Mouse (Mus musculus) liver, embryonic 12.5 days (tissue): Measurements from ENCODE around the gene Efcab6. TPM values are rescaled to one million over a fixed set of nuclear protein-coding genes. Genes with fewer than 3 reads are reported as not detected.

Experiments used
- ATAC-seq: fragments of 200-750 bp; cut with Nextera tagmentation; 2 replicates; pipeline ENCODE4 v1.8.0; 2017; ENCODE audit warnings: moderate number of reproducible peaks, mild to moderate bottlenecking, moderate library complexity
- H3K27ac ChIP-seq: fragments of 300-500 bp; sonication (generic); 2 replicates; pipeline ENCODE4 v1.5.1; 2016; ENCODE audit warnings: mild to moderate bottlenecking
- H3K27me3 ChIP-seq: fragments of 300-500 bp; sonication (generic); replicated peaks from 2 replicates; pipeline ENCODE4 v1.6.1; 2016; ENCODE audit warnings: mild to moderate bottlenecking, moderate library complexity
- H3K36me3 ChIP-seq: fragments of 300-500 bp; sonication (generic); 2 replicates; pipeline ENCODE4 v1.6.1; 2016; ENCODE audit warnings: mild to moderate bottlenecking, moderate library complexity
- H3K4me1 ChIP-seq: fragments of 300-500 bp; sonication (generic); 2 replicates; pipeline ENCODE4 v1.6.1; 2016
- H3K4me2 ChIP-seq: fragments of 300-500 bp; sonication (generic); 2 replicates; pipeline ENCODE4 v1.6.1; 2016; ENCODE audit warnings: mild to moderate bottlenecking, moderate library complexity
- H3K4me3 ChIP-seq: fragments of 300-500 bp; sonication (generic); 2 replicates; pipeline ENCODE4 v1.5.1; 2016; ENCODE audit warnings: mild to moderate bottlenecking, moderate library complexity
- H3K9ac ChIP-seq: fragments of 300-500 bp; sonication (generic); 2 replicates; pipeline ENCODE4 v1.6.1; 2016; ENCODE audit warnings: mild to moderate bottlenecking, moderate library complexity
- H3K9me3 ChIP-seq: fragments of 300-500 bp; sonication (generic); replicated peaks from 2 replicates; pipeline ENCODE4 v1.6.1; 2016; ENCODE audit warnings: mild to moderate bottlenecking, moderate library complexity
- WGBS: fragments of 180-500 bp; shearing (Covaris S2); methylation state at CpG from one replicate; pipeline ENCODE4 v1.1.7; 2016; ENCODE audit not compliant: insufficient replicate concordance; 5-methylcytosine and 5-hydroxymethylcytosine counted together
- polyA plus RNA-seq: library from polyadenylated mRNA; unstranded; fragments of >200 nt; fragmentation: Nextera tagmentation; extraction: Ambion mirVana; gene quantifications from 2 replicates; pipeline ENCODE4 v1.2.1, GENCODE M21; 2016

The Efcab6 gene
- polyA plus RNA-seq, 1 experiment from 2014 or later = not detected

GRCm38 (mm10) chr15:83853400-83853811, 211.8 kb downstream of the Efcab6 start:
- WGBS = 53% methylated on average over 5 of the region's 5 CpGs
- no peak overlapping the region for H3K27ac ChIP-seq

GRCm38 (mm10) chr15:83848193-83848592, 217.0 kb downstream of the Efcab6 start:
- H3K27me3 ChIP-seq = no peaks in the 10 kb centered on the region
- H3K4me1 ChIP-seq = peaks cover 9% of the 10 kb centered on the region
- H3K9ac ChIP-seq = no peak overlapping the region
- WGBS = 67% methylated on average over 9 of the region's 9 CpGs
- H3K9me3 ChIP-seq = no peaks in the 10 kb centered on the region
- H3K4me2 ChIP-seq = no peak overlapping the region
- H3K36me3 ChIP-seq = no peaks in the 10 kb centered on the region
- ATAC-seq = no peak
- H3K27ac ChIP-seq = no peak overlapping the region
- no peak overlapping the region for H3K4me3 ChIP-seq

More at GRCm38 (mm10) chr15:83853400-83853811, 211.8 kb downstream of the Efcab6 start:
- Histone ChIP-seq H3K9me3 (no peaks in the 10 kb centered on the region), H3K36me3 (no peaks in the 10 kb centered on the region), H3K4me1 (no peaks in the 10 kb centered on the region), H3K4me3 (no peak overlapping the region), H3K4me2 (no peak overlapping the region), H3K9ac (no peak overlapping the region), H3K27me3 (no peaks in the 10 kb centered on the region)
- no peak for ATAC-seq

GRCm38 (mm10) chr15:83847512-83847911, 217.7 kb downstream of the Efcab6 start:
- 52% methylated on average over 4 of the region's 4 CpGs for WGBS
- no peaks in the 10 kb centered on the region for H3K27me3 ChIP-seq
- H3K9me3 ChIP-seq = no peaks in the 10 kb centered on the region
- H3K27ac ChIP-seq = no peak overlapping the region
- peaks cover 9% of the 10 kb centered on the region for H3K4me1 ChIP-seq
- H3K4me3 ChIP-seq = no peak overlapping the region
- no peak for ATAC-seq
- H3K9ac ChIP-seq = no peak overlapping the region
- no peaks in the 10 kb centered on the region for H3K36me3 ChIP-seq
- H3K4me2 ChIP-seq = no peak overlapping the region

GRCm38 (mm10) chr15:83846592-83846991, 218.6 kb downstream of the Efcab6 start:
- ATAC-seq = no peak
- no peak overlapping the region for H3K4me2 ChIP-seq
- no peaks in the 10 kb centered on the region for H3K9me3 ChIP-seq
- H3K9ac ChIP-seq = no peak overlapping the region
- H3K4me1 ChIP-seq = peaks cover 9% of the 10 kb centered on the region
- WGBS = 35% methylated on average over 8 of the region's 8 CpGs
- no peaks in the 10 kb centered on the region for H3K27me3 ChIP-seq
- H3K4me3 ChIP-seq = no peak overlapping the region
- no peak overlapping the region for H3K27ac ChIP-seq
- no peaks in the 10 kb centered on the region for H3K36me3 ChIP-seq

GRCm38 (mm10) chr15:83845734-83846133, 219.4 kb downstream of the Efcab6 start:
- no peak overlapping the region for H3K27ac ChIP-seq
- no peak overlapping the region for H3K4me2 ChIP-seq
- ATAC-seq = no peak
- H3K4me3 ChIP-seq = no peak overlapping the region
- H3K9me3 ChIP-seq = no peaks in the 10 kb centered on the region
- H3K4me1 ChIP-seq = peaks cover 9% of the 10 kb centered on the region
- no peaks in the 10 kb centered on the region for H3K36me3 ChIP-seq
- WGBS = 43% methylated on average over 11 of the region's 11 CpGs
- no peak overlapping the region for H3K9ac ChIP-seq
- H3K27me3 ChIP-seq = no peaks in the 10 kb centered on the region

GRCm38 (mm10) chr15:83842915-83843789, 222.0 kb downstream of the Efcab6 start:
- Histone ChIP-seq H3K4me1 (peaks cover 9% of the 10 kb centered on the region), H3K27ac (no peak overlapping the region), H3K9me3 (no peaks in the 10 kb centered on the region), H3K4me2 (no peak overlapping the region), H3K27me3 (no peaks in the 10 kb centered on the region), H3K9ac (no peak overlapping the region), H3K4me3 (no peak overlapping the region), H3K36me3 (no peaks in the 10 kb centered on the region)
- ATAC-seq = no peak
- 49% methylated on average over 22 of the region's 22 CpGs for WGBS

- no peaks in the 10 kb centered on the region for H3K36me3 ChIP-seq
- H3K9me3 ChIP-seq = no peaks in the 10 kb centered on the region
- ATAC-seq = no peak
- H3K4me3 ChIP-seq = no peak overlapping the region
- 67% methylated on average over 12 of the region's 12 CpGs for WGBS
- H3K4me1 ChIP-seq = peaks cover 9% of the 10 kb centered on the region
- no peak overlapping the region for H3K27ac ChIP-seq
- no peak overlapping the region for H3K4me2 ChIP-seq
- H3K9ac ChIP-seq = no peak overlapping the region
- no peaks in the 10 kb centered on the region for H3K27me3 ChIP-seq
Measured at GRCm38 (mm10) chr15:83842419-83842818, 222.8 kb downstream of the Efcab6 start.

- 54% methylated on average over 10 of the region's 10 CpGs for WGBS
- peaks cover 7% of the 10 kb centered on the region for H3K4me1 ChIP-seq
- no peak overlapping the region for H3K9ac ChIP-seq
- H3K36me3 ChIP-seq = no peaks in the 10 kb centered on the region
- no peak for ATAC-seq
- H3K27ac ChIP-seq = no peak overlapping the region
- H3K9me3 ChIP-seq = no peaks in the 10 kb centered on the region
- H3K27me3 ChIP-seq = no peaks in the 10 kb centered on the region
- H3K4me3 ChIP-seq = no peak overlapping the region
- no peak overlapping the region for H3K4me2 ChIP-seq
Measured at GRCm38 (mm10) chr15:83840950-83841719, 224.0 kb downstream of the Efcab6 start.

- H3K36me3 ChIP-seq = no peaks in the 10 kb centered on the region
- no peaks in the 10 kb centered on the region for H3K4me1 ChIP-seq
- 0 out of 2 replicates have a peak, but pooled peaks cover 3% of the 10 kb centered on the region for H3K9me3 ChIP-seq
- H3K9ac ChIP-seq = no peak overlapping the region
- H3K27ac ChIP-seq = no peak overlapping the region
- no peak for ATAC-seq
- 60% methylated on average over 6 of the region's 6 CpGs for WGBS
- no peak overlapping the region for H3K4me3 ChIP-seq
- H3K4me2 ChIP-seq = no peak overlapping the region
- no peaks in the 10 kb centered on the region for H3K27me3 ChIP-seq
Measured at GRCm38 (mm10) chr15:83832265-83832664, 232.9 kb downstream of the Efcab6 start.

- WGBS = 73% methylated on average over 13 of the region's 13 CpGs
- no peaks in the 10 kb centered on the region for H3K27me3 ChIP-seq
- no peak overlapping the region for H3K4me3 ChIP-seq
- 0 out of 2 replicates have a peak, but pooled peaks cover 3% of the 10 kb centered on the region for H3K9me3 ChIP-seq
- H3K27ac ChIP-seq = no peak overlapping the region
- no peak for ATAC-seq
- H3K4me2 ChIP-seq = no peak overlapping the region
- H3K4me1 ChIP-seq = no peaks in the 10 kb centered on the region
- no peak overlapping the region for H3K9ac ChIP-seq
- H3K36me3 ChIP-seq = no peaks in the 10 kb centered on the region
Measured at GRCm38 (mm10) chr15:83829226-83829625, 236.0 kb downstream of the Efcab6 start.

GRCm38 (mm10) chr15:83828011-83828410, 237.2 kb downstream of the Efcab6 start:
- no peak overlapping the region for H3K4me2 ChIP-seq
- H3K27ac ChIP-seq = no peak overlapping the region
- no peak overlapping the region for H3K4me3 ChIP-seq
- 0 out of 2 replicates have a peak, but pooled peaks cover 3% of the 10 kb centered on the region for H3K9me3 ChIP-seq
- H3K27me3 ChIP-seq = no peaks in the 10 kb centered on the region
- no peak overlapping the region for H3K9ac ChIP-seq
- no peak for ATAC-seq
- WGBS = 71% methylated on average over 8 of the region's 8 CpGs
- H3K36me3 ChIP-seq = no peaks in the 10 kb centered on the region
- H3K4me1 ChIP-seq = no peaks in the 10 kb centered on the region
